Mouse (Mus musculus): ENCODE measurements around the gene Coq2.

- TF ChIP-seq CTCF (IDR thresholded peaks at IDR 0.05; ENCODE audit: extremely low read depth, insufficient read depth, insufficient read length, insufficient replicate concordance) (no peak), POLR2A (IDR thresholded peaks at IDR 0.05; ENCODE audit: low read depth, low read length) (no peak)
These were observed 69.1 kb downstream of the Coq2 start for GRCm38 (mm10) chr5:100605828-100606229.
